Mouse (Mus musculus) midbrain, embryonic 11.5 days (tissue): ENCODE measurements at regions not wholly inside any gene's neighbourhood (a gene's known extent, or its start where the extent isn't known, plus 50 kb on each side); places are given as distances from the start of the nearest gene placed in this dataset.

Source experiments
- ATAC-seq: fragments of 200-750 bp; cut with Nextera tagmentation; 2 replicates; pipeline ENCODE4 v1.8.0; 2017; ENCODE audit warnings: moderate TSS enrichment, moderate library complexity; ENCODE audit not compliant: low FRiP score
- DNase-seq: peaks from one replicate; pipeline ENCODE4 v3.0.0; 2015; ENCODE audit warnings: low spot score; ENCODE audit errors: missing footprints
- H3K27ac ChIP-seq: fragments of 300-500 bp; sonication (generic); 2 replicates; pipeline ENCODE4 v1.5.1; 2014; ENCODE audit warnings: low read depth, low read length
- H3K27me3 ChIP-seq: fragments of 300-500 bp; sonication (generic); 2 replicates; pipeline ENCODE4 v1.6.1; 2014; ENCODE audit warnings: mild to moderate bottlenecking, low read length, moderate library complexity, mixed read lengths; ENCODE audit not compliant: control insufficient read depth, insufficient read depth
- H3K36me3 ChIP-seq: fragments of 300-500 bp; sonication (generic); 2 replicates; pipeline ENCODE4 v1.6.1; 2014; ENCODE audit warnings: mild to moderate bottlenecking, low read length, moderate library complexity, mixed read lengths; ENCODE audit not compliant: control insufficient read depth, insufficient read depth
- H3K4me1 ChIP-seq: fragments of 300-500 bp; sonication (generic); 2 replicates; pipeline ENCODE4 v1.6.1; 2014; ENCODE audit warnings: low read length; ENCODE audit not compliant: control insufficient read depth, insufficient read depth
- H3K4me2 ChIP-seq: fragments of 300-500 bp; sonication (generic); 2 replicates; pipeline ENCODE4 v1.6.1; 2014; ENCODE audit warnings: mild to moderate bottlenecking, moderate library complexity
- H3K4me3 ChIP-seq: fragments of 300-500 bp; sonication (generic); 2 replicates; pipeline ENCODE4 v1.5.1; 2014; ENCODE audit warnings: low read depth, low read length
- H3K9ac ChIP-seq: fragments of 300-500 bp; sonication (generic); 2 replicates; pipeline ENCODE4 v1.6.1; 2014; ENCODE audit warnings: low read length
- H3K9me3 ChIP-seq: fragments of 300-500 bp; sonication (generic); 2 replicates; pipeline ENCODE4 v1.6.1; 2016; ENCODE audit warnings: low read length; ENCODE audit not compliant: control insufficient read depth
- WGBS: fragments of 180-500 bp; shearing (Covaris S2); extraction: QIAGEN DNeasy Blood & Tissue Kit; methylation state at CpG from one replicate; pipeline ENCODE4 v1.1.7; 2014; 5-methylcytosine and 5-hydroxymethylcytosine counted together

- H3K9me3 ChIP-seq = no peaks in the 10 kb centered on the region
- H3K9ac ChIP-seq = no peak overlapping the region
- H3K27me3 ChIP-seq = no peaks in the 10 kb centered on the region
- no peaks in the 10 kb centered on the region for H3K4me1 ChIP-seq
- H3K36me3 ChIP-seq = no peaks in the 10 kb centered on the region
- no peak for ATAC-seq
- no peak for DNase-seq
- WGBS = 61% methylated on average over 8 of the region's 8 CpGs
- no peak overlapping the region for H3K27ac ChIP-seq
- no peak overlapping the region for H3K4me3 ChIP-seq
- no peak overlapping the region for H3K4me2 ChIP-seq
Measured at GRCm38 (mm10) chr4:125810247-125810646, 214.1 kb upstream of the Csf3r start.

DNA sequence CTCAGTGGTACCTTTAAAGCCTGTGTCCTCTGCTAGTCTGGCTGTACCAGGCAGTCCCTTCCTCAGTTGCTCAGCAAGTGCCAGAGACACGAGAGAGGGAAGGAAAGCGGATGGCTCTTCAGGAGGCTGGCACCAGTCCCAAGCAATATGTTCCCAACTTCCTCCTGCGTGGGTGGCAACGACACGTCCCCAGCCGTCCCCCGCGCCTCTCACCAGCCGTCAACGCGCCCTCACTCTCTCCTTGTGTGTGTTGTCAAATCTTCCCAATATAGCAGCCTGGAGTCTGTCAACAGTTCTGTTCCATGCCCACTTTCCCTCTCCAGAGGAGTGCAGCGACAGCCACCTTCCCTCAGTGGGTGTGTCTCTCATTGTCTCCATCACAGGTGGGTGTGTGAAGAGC, 210.0 kb upstream of the Csf3r start:
- Histone ChIP-seq H3K4me2 (no peak overlapping the region), H3K9me3 (no peaks in the 10 kb centered on the region), H3K4me1 (no peaks in the 10 kb centered on the region), H3K4me3 (no peak overlapping the region), H3K27ac (no peak overlapping the region), H3K36me3 (no peaks in the 10 kb centered on the region), H3K27me3 (no peaks in the 10 kb centered on the region), H3K9ac (no peak overlapping the region)
- DNase-seq = no peak
- ATAC-seq = no peak
- 89% methylated on average over 12 of the region's 12 CpGs for whole genome bisulfite sequencing

- Histone ChIP-seq H3K27me3 (no peaks in the 10 kb centered on the region), H3K4me1 (no peaks in the 10 kb centered on the region)
- 65% methylated on average over 3 of the region's 3 CpGs for WGBS
Measured at GRCm38 (mm10) chr4:125815276-125815675, 209.1 kb upstream of the Csf3r start.

GRCm38 (mm10) chr4:125824525-125824924, 199.8 kb upstream of the Csf3r start:
- DNase-seq (no peak), ATAC-seq (no peak)
- no peaks in the 10 kb centered on the region for H3K27me3 ChIP-seq
- no peak overlapping the region for H3K4me2 ChIP-seq
- WGBS = 72% methylated on average over 3 of the region's 3 CpGs
- H3K4me3 ChIP-seq = no peak overlapping the region
- H3K4me1 ChIP-seq = no peaks in the 10 kb centered on the region
- H3K9ac ChIP-seq = no peak overlapping the region
- no peaks in the 10 kb centered on the region for H3K36me3 ChIP-seq
- no peak overlapping the region for H3K27ac ChIP-seq
- no peaks in the 10 kb centered on the region for H3K9me3 ChIP-seq

More at GRCm38 (mm10) chr4:125815276-125815675, 209.1 kb upstream of the Csf3r start:
- no peaks in the 10 kb centered on the region for H3K36me3 ChIP-seq
- H3K4me3 ChIP-seq = no peak overlapping the region
- H3K27ac ChIP-seq = no peak overlapping the region
- H3K9me3 ChIP-seq = no peaks in the 10 kb centered on the region
- H3K4me2 ChIP-seq = no peak overlapping the region
- ATAC-seq (no peak), DNase-seq (no peak)
- no peak overlapping the region for H3K9ac ChIP-seq

DNA sequence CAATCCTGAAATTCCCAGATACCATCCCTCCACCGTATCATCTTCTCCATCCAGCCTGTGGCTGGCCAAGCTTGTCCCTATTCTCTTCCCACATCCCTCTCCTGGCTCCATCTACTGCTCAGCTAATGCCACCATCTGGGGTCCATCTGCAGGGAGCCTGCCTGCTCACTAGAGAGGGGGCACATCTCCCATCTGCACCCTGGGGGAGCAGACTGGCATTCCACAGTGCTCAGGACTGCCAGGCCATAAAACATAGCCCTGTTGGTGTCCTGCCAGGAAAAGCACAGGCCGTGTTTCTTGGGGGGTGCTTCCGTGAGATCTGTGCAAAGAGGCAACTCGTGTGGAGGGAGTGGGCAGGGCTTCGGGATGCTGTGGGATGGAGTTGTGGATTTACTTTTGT, 197.9 kb upstream of the Csf3r start:
- Histone ChIP-seq H3K27me3 (no peaks in the 10 kb centered on the region), H3K9me3 (no peaks in the 10 kb centered on the region), H3K9ac (no peak overlapping the region), H3K36me3 (no peaks in the 10 kb centered on the region), H3K4me3 (no peak overlapping the region), H3K27ac (no peak overlapping the region), H3K4me1 (no peaks in the 10 kb centered on the region), H3K4me2 (no peak overlapping the region)
- WGBS = 76% methylated on average over 5 of the region's 5 CpGs
- no peak for ATAC-seq
- DNase-seq = no peak

GRCm38 (mm10) chr4:125835250-125835649, 189.1 kb upstream of the Csf3r start:
- ATAC-seq (no peak), DNase-seq (peak; percentile 93)
- Histone ChIP-seq H3K9ac (no peak overlapping the region), H3K4me3 (no peak overlapping the region), H3K4me1 (no peaks in the 10 kb centered on the region; the same call in 1 of the 2 replicates), H3K36me3 (no peaks in the 10 kb centered on the region), H3K4me2 (no peak overlapping the region), H3K27me3 (no peaks in the 10 kb centered on the region), H3K9me3 (no peaks in the 10 kb centered on the region), H3K27ac (no peak overlapping the region)
- WGBS = 0% methylated on average over 8 of the region's 8 CpGs

DNA sequence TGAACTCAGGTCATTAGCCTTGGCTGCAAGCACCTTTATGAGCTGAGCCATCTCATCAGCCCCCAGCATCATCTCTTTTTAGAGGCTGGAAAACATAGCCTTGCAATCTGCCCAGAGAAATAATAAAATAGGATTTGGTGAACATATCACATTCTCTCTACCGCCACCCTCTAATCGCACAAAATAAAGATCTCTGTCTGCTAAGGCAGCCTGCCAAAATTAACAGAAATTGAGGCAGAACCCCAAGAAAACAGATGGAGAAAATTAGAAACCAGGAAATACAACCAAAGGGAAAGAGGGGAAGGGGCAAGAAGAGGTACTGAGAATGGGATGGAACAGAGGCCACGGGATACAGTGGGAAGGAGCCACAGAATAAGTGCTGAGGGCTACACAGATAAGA, 176.8 kb upstream of the Csf3r start:
- Histone ChIP-seq H3K4me2 (no peak overlapping the region), H3K4me3 (no peak overlapping the region), H3K9ac (no peak overlapping the region), H3K36me3 (no peaks in the 10 kb centered on the region), H3K27ac (no peak overlapping the region), H3K27me3 (no peaks in the 10 kb centered on the region), H3K9me3 (no peaks in the 10 kb centered on the region), H3K4me1 (peaks cover 3% of the 10 kb centered on the region; the same call in 1 of the 2 replicates)
- DNase-seq (no peak), ATAC-seq (no peak)
- WGBS = 91% methylated on average over 3 of the region's 3 CpGs

GRCm38 (mm10) chr4:125850300-125850699, 174.1 kb upstream of the Csf3r start:
- H3K9ac ChIP-seq = no peak overlapping the region
- H3K27ac ChIP-seq = no peak overlapping the region
- no peak for ATAC-seq
- no peaks in the 10 kb centered on the region for H3K36me3 ChIP-seq
- H3K4me3 ChIP-seq = no peak overlapping the region
- peaks cover 3% of the 10 kb centered on the region; the same call in 1 of the 2 replicates for H3K4me1 ChIP-seq
- DNase-seq = peak; percentile 95
- no peaks in the 10 kb centered on the region for H3K9me3 ChIP-seq
- 10% methylated on average over 4 of the region's 4 CpGs for whole genome bisulfite sequencing
- H3K27me3 ChIP-seq = no peaks in the 10 kb centered on the region
- H3K4me2 ChIP-seq = no peak overlapping the region

- Histone ChIP-seq H3K4me2 (no peak overlapping the region), H3K4me3 (no peak overlapping the region), H3K9me3 (no peaks in the 10 kb centered on the region), H3K36me3 (no peaks in the 10 kb centered on the region), H3K27ac (no peak overlapping the region), H3K9ac (no peak overlapping the region), H3K27me3 (no peaks in the 10 kb centered on the region), H3K4me1 (peaks cover 3% of the 10 kb centered on the region)
- WGBS = 67% methylated on average over 4 of the region's 4 CpGs
- ATAC-seq = 0 out of 2 replicates have a peak, but pooled peaks have one; percentile 30
- no peak for DNase-seq
Measured at GRCm38 (mm10) chr4:125852545-125852944, 171.8 kb upstream of the Csf3r start.
